Mouse (Mus musculus) megakaryocyte, embryonic 14.5 days (primary cell): ENCODE measurements around the gene Nr1i3.

Source experiments
- FLI1 ChIP-seq: IDR thresholded peaks from 2 replicates; pipeline ENCODE4 v1.6.1; 2012; ENCODE audit warnings: low read length, inconsistent platforms, mixed read lengths
- GATA1 ChIP-seq: IDR thresholded peaks from 3 replicates; pipeline ENCODE4 v1.6.1; 2012; ENCODE audit warnings: mixed read lengths, low read length, inconsistent platforms, borderline replicate concordance

DNA sequence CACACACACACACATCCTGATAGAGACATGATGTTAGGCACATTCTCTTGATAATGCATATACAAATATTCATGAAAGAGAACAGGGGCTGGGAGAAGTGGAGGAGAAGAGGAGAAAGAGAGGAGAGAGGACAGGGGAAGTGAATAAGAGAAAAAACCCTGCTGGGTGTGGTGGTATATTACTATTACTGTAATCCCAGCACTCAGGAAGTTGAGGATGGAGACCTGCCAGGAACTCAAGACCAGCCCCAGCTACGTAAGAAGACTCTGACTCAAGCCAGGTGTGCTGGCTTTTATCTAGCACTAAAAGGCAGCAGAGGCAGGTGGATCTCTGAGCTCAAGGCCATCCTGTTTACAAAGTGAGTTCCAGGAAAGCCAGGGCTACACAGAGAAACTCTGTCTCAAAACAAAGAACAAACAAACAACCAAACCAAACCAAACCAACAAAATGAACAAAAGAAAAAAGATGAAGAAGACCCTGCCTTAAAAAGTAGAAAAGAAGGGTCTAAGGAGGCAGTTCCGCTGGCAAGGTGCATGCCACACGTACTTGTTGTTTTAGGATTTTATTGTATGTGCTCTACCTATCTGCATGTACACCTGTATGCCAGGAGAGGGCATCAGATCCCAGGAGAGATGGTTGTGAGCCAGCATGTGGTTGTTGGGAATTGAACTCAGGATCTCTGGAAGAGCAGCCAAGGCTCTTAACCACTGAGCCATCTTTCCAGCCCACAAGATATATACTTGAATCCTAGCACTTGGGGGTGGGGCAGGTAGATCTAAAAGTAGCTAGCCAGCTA is 50.1 kb downstream of the Nr1i3 start:
- no peak for TF ChIP-seq GATA1
- TF ChIP-seq FLI1, result no peak
